Mouse (Mus musculus) embryo, embryonic 10 days (tissue): Measurements from ENCODE around the gene Plekho2.

Source experiments
- DNase-seq: peaks from one replicate; pipeline ENCODE4 v3.0.0-alpha.2; 2015; ENCODE audit warnings: low spot score

Gene Plekho2

GRCm38 (mm10) chr9:65552711-65553110 is 27.1 kb downstream of the Plekho2 start:
- no peak for DNase-seq

- no peak for DNase-seq
Observed at GRCm38 (mm10) chr9:65552141-65552540, 27.7 kb downstream of the Plekho2 start.

- peak; percentile 73 for DNase-seq
Observed at GRCm38 (mm10) chr9:65551035-65551434, 28.8 kb downstream of the Plekho2 start.

- DNase-seq = no peak
Observed at GRCm38 (mm10) chr9:65550079-65550831, 29.6 kb downstream of the Plekho2 start.

- DNase-seq = no peak
Observed at GRCm38 (mm10) chr9:65549643-65550042, 30.2 kb downstream of the Plekho2 start.

- DNase-seq = no peak
Observed at GRCm38 (mm10) chr9:65549139-65549538, 30.7 kb downstream of the Plekho2 start.

GRCm38 (mm10) chr9:65548311-65548710 is 31.5 kb downstream of the Plekho2 start:
- no peak for DNase-seq

GRCm38 (mm10) chr9:65547844-65548243 is 32.0 kb downstream of the Plekho2 start:
- no peak for DNase-seq

GRCm38 (mm10) chr9:65547111-65547510 is 32.7 kb downstream of the Plekho2 start:
- DNase-seq = no peak

- no peak for DNase-seq
Observed at GRCm38 (mm10) chr9:65546413-65546695, 33.5 kb downstream of the Plekho2 start.

- no peak for DNase-seq
Observed at GRCm38 (mm10) chr9:65545635-65546412, 34.0 kb downstream of the Plekho2 start.

GRCm38 (mm10) chr9:65542111-65542524 is 37.7 kb downstream of the Plekho2 start:
- DNase-seq = no peak

- peak; percentile 23 for DNase-seq
Observed at GRCm38 (mm10) chr9:65541126-65542068, 38.4 kb downstream of the Plekho2 start.

GRCm38 (mm10) chr9:65539697-65540096 is 40.1 kb downstream of the Plekho2 start:
- DNase-seq = no peak

GRCm38 (mm10) chr9:65537901-65538630 is 41.8 kb downstream of the Plekho2 start:
- DNase-seq = no peak

GRCm38 (mm10) chr9:65536491-65536890 is 43.3 kb downstream of the Plekho2 start:
- DNase-seq = no peak

GRCm38 (mm10) chr9:65535789-65536469 is 43.9 kb downstream of the Plekho2 start:
- no peak for DNase-seq

GRCm38 (mm10) chr9:65535191-65535722 is 44.6 kb downstream of the Plekho2 start:
- DNase-seq = no peak

GRCm38 (mm10) chr9:65534111-65534510 is 45.7 kb downstream of the Plekho2 start:
- no peak for DNase-seq

GRCm38 (mm10) chr9:65532986-65533385 is 46.9 kb downstream of the Plekho2 start:
- no peak for DNase-seq

- DNase-seq = no peak
Observed at GRCm38 (mm10) chr9:65531283-65531682, 48.6 kb downstream of the Plekho2 start.
